21 mouse cellular contexts compared by ENCODE assay signal in the genomic region with DNA sequence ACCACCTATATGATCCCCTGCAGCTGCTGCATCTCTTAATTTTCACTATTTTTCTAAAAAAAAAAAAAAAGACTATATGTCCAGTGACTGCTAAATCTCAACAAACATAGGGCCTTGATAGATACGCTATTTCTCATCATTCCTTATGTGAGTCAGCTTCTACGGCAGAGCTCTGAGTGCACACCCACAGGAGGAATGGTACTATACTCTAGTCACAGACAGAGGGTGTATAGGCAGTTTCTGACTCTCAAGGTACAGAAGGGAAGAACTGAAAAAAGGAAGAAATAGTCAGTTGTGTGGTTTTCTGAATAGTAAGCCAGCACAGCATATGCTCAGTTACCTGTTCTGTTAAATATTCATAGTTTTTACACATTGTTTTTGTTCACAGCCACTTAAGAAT.
A peak's percentile ranks its signal among the peaks of the same experiment; 100 is the strongest.
DNase-seq lines count a peak whose midpoint lies in the region; ATAC-seq and TF ChIP-seq lines count a peak whose summit lies in the region.
"Had no signal": no experiment of that assay in that cellular context is flagged by ENCODE, and none has a peak within 500 bp of the region (broad histone marks: within the 10 kb centered on the region; RNA-seq: fewer than 3 reads in every experiment).

No protein-coding gene starts in this region.

- TF ChIP-seq EP300 in stomach, postnatal 0 days (optimal IDR thresholded peaks at IDR 0.05), result no peak

- peak; percentile 23; the same call in 1 of the 2 replicates for TF ChIP-seq CTCF in stomach, postnatal 0 days (IDR thresholded peaks at IDR 0.05; ENCODE audit: low read depth)

- H3K9ac ChIP-seq in stomach, postnatal 0 days (ENCODE audit: low read length), result no peak overlapping the region
- H3K9ac ChIP-seq: embryonic facial prominence, embryonic 13.5 days; forebrain, embryonic 13.5 days; forebrain, postnatal 0 days; heart, embryonic 13.5 days; hindbrain, embryonic 13.5 days had no signal

- peak; percentile 15 for DNase-seq in layer of hippocampus, adult 9-11 months
- no peak for DNase-seq in layer of hippocampus, adult 8-10 months (ENCODE audit: low spot score in 2 of 2)
- peak; percentile 30 for DNase-seq in right cerebral cortex, adult 18-20 months
- no peak for DNase-seq in right cerebral cortex, postnatal 10 days (ENCODE audit: low spot score in 2 of 2)
- peak; percentile 48 for DNase-seq in brain, adult 2 months (ENCODE audit: low read depth, low spot score)
- no peak for DNase-seq in stomach, postnatal 0 days (ENCODE audit: low spot score)
- DNase-seq in kidney, adult 18-20 months, result no peak
- no peak for DNase-seq in testis, postnatal 14 days (ENCODE audit: low spot score)
- DNase-seq: adrenal gland, postnatal 10 days; B cell, adult 2 months; cerebellum, adult 11-12 months; cerebellum, adult 9-10 months; cerebellum, postnatal 25 days; forebrain, postnatal 0 days; gastrocnemius, postnatal 36 days had no signal

- no peak overlapping the region for H3K4me2 ChIP-seq in stomach, postnatal 0 days (replicated peaks; ENCODE audit: low read depth)
- H3K4me2 ChIP-seq: embryonic facial prominence, embryonic 13.5 days; forebrain, embryonic 13.5 days; heart, embryonic 13.5 days; hindbrain, embryonic 13.5 days had no signal

- H3K4me3 ChIP-seq in stomach, postnatal 0 days (ENCODE audit: low read depth, low read length), result no peak overlapping the region
- H3K4me3 ChIP-seq: embryonic facial prominence, embryonic 13.5 days; forebrain, embryonic 13.5 days; heart, embryonic 13.5 days; hindbrain, embryonic 13.5 days had no signal

- no peaks in the 10 kb centered on the region for H3K4me1 ChIP-seq in stomach, postnatal 0 days (replicated peaks; ENCODE audit: control insufficient read depth, insufficient read depth)
- H3K4me1 ChIP-seq: forebrain, embryonic 13.5 days had no signal

- 49% methylated on average over 2 of the region's 2 CpGs for WGBS in stomach, postnatal 0 days

- H3K36me3 ChIP-seq in stomach, postnatal 0 days (ENCODE audit: control insufficient read depth, insufficient read depth, low read length), result no peaks in the 10 kb centered on the region
- H3K36me3 ChIP-seq: embryonic facial prominence, embryonic 13.5 days; heart, embryonic 13.5 days; hindbrain, embryonic 13.5 days had no signal

- no peak overlapping the region for H3K27ac ChIP-seq in stomach, postnatal 0 days (replicated peaks)
- H3K27ac ChIP-seq: embryonic facial prominence, embryonic 13.5 days; forebrain, embryonic 13.5 days; heart, embryonic 13.5 days; hindbrain, embryonic 13.5 days had no signal

- no peaks in the 10 kb centered on the region for H3K27me3 ChIP-seq in stomach, postnatal 0 days (ENCODE audit: control insufficient read depth, insufficient read depth, low read length)
- H3K27me3 ChIP-seq: embryonic facial prominence, embryonic 13.5 days; forebrain, embryonic 13.5 days; heart, embryonic 13.5 days; hindbrain, embryonic 13.5 days had no signal

- ATAC-seq in stomach, postnatal 0 days (ENCODE audit: low FRiP score, low TSS enrichment), result no peak
- ATAC-seq: CD4-positive, CD25-positive, alpha-beta regulatory T cell, adult 4 months; forebrain, embryonic 13.5 days; forebrain, postnatal 0 days had no signal

- no peaks in the 10 kb centered on the region for H3K9me3 ChIP-seq in stomach, postnatal 0 days (ENCODE audit: control insufficient read depth, low read length)
- H3K9me3 ChIP-seq: embryonic facial prominence, embryonic 13.5 days; forebrain, embryonic 13.5 days; G1E; heart, embryonic 13.5 days; hindbrain, embryonic 13.5 days had no signal

Comparison
In these comparisons a context has a peak if more than half of its experiments do, and no peak if none do; other contexts are left out.
1. DNase-seq: peak in layer of hippocampus, adult 9-11 months (single experiment), right cerebral cortex, adult 18-20 months (single experiment) and brain, adult 2 months (single experiment); none in layer of hippocampus, adult 8-10 months (0 of 2), right cerebral cortex, postnatal 10 days (0 of 2), stomach, postnatal 0 days (single experiment), kidney, adult 18-20 months (single experiment) and testis, postnatal 14 days (single experiment).